Mouse (Mus musculus) right cerebral cortex, postnatal 4 days (tissue): ENCODE results near the gene Dennd5a.
A peak's percentile ranks its signal among the peaks of the same experiment; 100 is the strongest.

ENCODE experiments used
- DNase-seq: peaks from one replicate; pipeline ENCODE4 v3.0.0-alpha.2; 2022

The Dennd5a gene

GRCm38 (mm10) chr7:109962596-109962995 lies 2.3 kb upstream of the Dennd5a start:
- no peak for DNase-seq

GRCm38 (mm10) chr7:109961570-109961969 lies 1.3 kb upstream of the Dennd5a start:
- DNase-seq, result no peak

GRCm38 (mm10) chr7:109960613-109961154 lies 414 bp upstream of the Dennd5a start:
- no peak for DNase-seq

GRCm38 (mm10) chr7:109958843-109959715 lies 1.2 kb downstream of the Dennd5a start:
- peak; percentile 15 for DNase-seq

GRCm38 (mm10) chr7:109957996-109958789 lies 2.1 kb downstream of the Dennd5a start:
- no peak for DNase-seq

- no peak for DNase-seq
Measured at GRCm38 (mm10) chr7:109954622-109955401, 5.5 kb downstream of the Dennd5a start.

GRCm38 (mm10) chr7:109951297-109951696 lies 9.0 kb downstream of the Dennd5a start:
- DNase-seq, result no peak

- no peak for DNase-seq
Measured at GRCm38 (mm10) chr7:109944421-109945034, 15.7 kb downstream of the Dennd5a start.

GRCm38 (mm10) chr7:109929628-109930027 lies 30.6 kb downstream of the Dennd5a start:
- no peak for DNase-seq

GRCm38 (mm10) chr7:109928365-109928764 lies 31.9 kb downstream of the Dennd5a start:
- no peak for DNase-seq

GRCm38 (mm10) chr7:109924965-109925364 lies 35.3 kb downstream of the Dennd5a start:
- DNase-seq, result no peak

GRCm38 (mm10) chr7:109922889-109923288 lies 37.4 kb downstream of the Dennd5a start:
- DNase-seq, result no peak

GRCm38 (mm10) chr7:109906165-109906564 lies 54.1 kb downstream of the Dennd5a start:
- no peak for DNase-seq

- DNase-seq, result no peak
Measured at GRCm38 (mm10) chr7:109900921-109901320, 59.3 kb downstream of the Dennd5a start.

GRCm38 (mm10) chr7:109898911-109899310 lies 61.4 kb downstream of the Dennd5a start:
- no peak for DNase-seq

GRCm38 (mm10) chr7:109892530-109892929 lies 67.7 kb downstream of the Dennd5a start:
- peak; percentile 88 for DNase-seq

GRCm38 (mm10) chr7:109891786-109892185 lies 68.5 kb downstream of the Dennd5a start:
- no peak for DNase-seq

GRCm38 (mm10) chr7:109890256-109890655 lies 70.0 kb downstream of the Dennd5a start:
- DNase-seq, result no peak

- no peak for DNase-seq
Measured at GRCm38 (mm10) chr7:109889300-109889699, 71.0 kb downstream of the Dennd5a start.

- no peak for DNase-seq
Measured at GRCm38 (mm10) chr7:109886249-109886648, 74.0 kb downstream of the Dennd5a start.

GRCm38 (mm10) chr7:109882574-109882973 lies 77.7 kb downstream of the Dennd5a start:
- no peak for DNase-seq

- DNase-seq, result no peak
Measured at GRCm38 (mm10) chr7:109881561-109882099, 78.6 kb downstream of the Dennd5a start.
